17 mouse cellular contexts compared by ENCODE assay signal in the genomic region with DNA sequence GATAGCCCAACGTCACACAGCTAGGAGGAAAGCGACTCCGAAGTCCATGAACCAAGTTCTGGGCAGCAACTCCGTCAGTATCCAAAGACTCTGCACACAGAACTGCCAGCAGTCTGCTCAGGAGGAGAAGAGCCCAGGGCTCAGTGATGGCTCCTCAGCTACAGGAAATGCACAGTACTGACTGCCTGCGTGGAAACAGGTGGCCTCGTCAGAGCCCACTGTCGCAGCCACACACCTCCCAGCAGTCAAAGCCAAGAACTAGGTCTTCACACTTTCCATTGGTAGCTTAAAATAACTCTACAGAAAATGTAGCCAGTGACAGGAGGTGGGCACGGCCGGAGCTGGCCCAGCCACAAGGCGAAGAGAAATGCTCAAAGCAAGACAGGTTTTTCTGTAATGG. TPM values are rescaled to one million over a fixed set of nuclear protein-coding genes. Genes with fewer than 3 reads are reported as not detected.
A peak's percentile ranks its signal among the peaks of the same experiment; 100 is the strongest.
DNase-seq lines count a peak whose midpoint lies in the region; ATAC-seq and TF ChIP-seq lines count a peak whose summit lies in the region.
"Had no signal": no experiment of that assay in that cellular context is flagged by ENCODE, and none has a peak within 500 bp of the region (broad histone marks: within the 10 kb centered on the region; RNA-seq: fewer than 3 reads in every experiment).

No protein-coding gene starts in this region.

- H3K27ac ChIP-seq in gastrocnemius, adult 2 months, result peak overlapping the region; percentile 31; the same call in 1 of the 2 replicates
- H3K27ac ChIP-seq in liver, embryonic 13.5 days, result peak overlapping the region; percentile 16
- H3K27ac ChIP-seq in liver, embryonic 11.5 days (ENCODE audit: low read depth, low read length), result no peak overlapping the region
- no peak overlapping the region for H3K27ac ChIP-seq in hindbrain, embryonic 16.5 days (ENCODE audit: low read depth, low read length)
- H3K27ac ChIP-seq: embryonic facial prominence, embryonic 12.5 days; hindbrain, embryonic 14.5 days; kidney, postnatal 0 days; limb, embryonic 15.5 days had no signal

- no peak overlapping the region for H3K9ac ChIP-seq in liver, embryonic 13.5 days
- no peak overlapping the region for H3K9ac ChIP-seq in liver, embryonic 11.5 days (ENCODE audit: low read depth, low read length)
- H3K9ac ChIP-seq in hindbrain, embryonic 16.5 days (ENCODE audit: low read depth, low read length), result no peak overlapping the region
- H3K9ac ChIP-seq: embryonic facial prominence, embryonic 12.5 days; hindbrain, embryonic 14.5 days; limb, embryonic 15.5 days had no signal

- TF ChIP-seq CTCF in gastrocnemius, adult 2 months (IDR thresholded peaks at IDR 0.05), result no peak

- no peak overlapping the region for H3K4me2 ChIP-seq in liver, embryonic 13.5 days
- H3K4me2 ChIP-seq in liver, embryonic 11.5 days, result no peak overlapping the region
- no peak overlapping the region for H3K4me2 ChIP-seq in hindbrain, embryonic 16.5 days (ENCODE audit: low read length)
- H3K4me2 ChIP-seq: embryonic facial prominence, embryonic 12.5 days; hindbrain, embryonic 14.5 days; limb, embryonic 15.5 days had no signal

- H3K27me3 ChIP-seq in liver, embryonic 13.5 days, result no peaks in the 10 kb centered on the region
- H3K27me3 ChIP-seq in liver, embryonic 11.5 days (replicated peaks; ENCODE audit: control insufficient read depth, insufficient read depth, low read length), result no peaks in the 10 kb centered on the region
- no peaks in the 10 kb centered on the region for H3K27me3 ChIP-seq in hindbrain, embryonic 16.5 days (replicated peaks; ENCODE audit: control insufficient read depth, insufficient read depth, low read length)
- H3K27me3 ChIP-seq: embryonic facial prominence, embryonic 12.5 days had no signal

- no peak for DNase-seq in gastrocnemius, adult 2 months
- DNase-seq in gastrocnemius, postnatal 36 days, result no peak
- DNase-seq in liver, embryonic 13.5 days, result no peak
- no peak for DNase-seq in liver, embryonic 11.5 days (ENCODE audit: low spot score)
- peak; percentile 81 to 82 for DNase-seq in cerebellum, postnatal 36 days
- DNase-seq in thymus, postnatal 25 days, result peak; percentile 59
- DNase-seq in adrenal gland, postnatal 10 days, result no peak
- DNase-seq: gastrocnemius, postnatal 25 days; lung, postnatal 14 days; right cerebral cortex, postnatal 14 days had no signal

- H3K4me1 ChIP-seq in liver, embryonic 13.5 days (replicated peaks), result peaks cover 68% of the 10 kb centered on the region
- peaks cover 40% of the 10 kb centered on the region for H3K4me1 ChIP-seq in liver, embryonic 11.5 days (replicated peaks; ENCODE audit: control insufficient read depth, insufficient read depth, low read length)
- H3K4me1 ChIP-seq in hindbrain, embryonic 16.5 days (ENCODE audit: control insufficient read depth, insufficient read depth, low read depth, low read length), result peaks cover 11% of the 10 kb centered on the region; the same call in 1 of the 2 replicates

- H3K4me3 ChIP-seq in gastrocnemius, adult 2 months, result no peak overlapping the region
- H3K4me3 ChIP-seq in liver, embryonic 13.5 days (replicated peaks), result no peak overlapping the region
- no peak overlapping the region for H3K4me3 ChIP-seq in liver, embryonic 11.5 days (ENCODE audit: low read depth, low read length)
- no peak overlapping the region for H3K4me3 ChIP-seq in hindbrain, embryonic 16.5 days (ENCODE audit: low read length)
- H3K4me3 ChIP-seq: embryonic facial prominence, embryonic 12.5 days; limb, embryonic 15.5 days had no signal

- intact Hi-C loops in gastrocnemius, adult 2 months (cut with DNase I), result no loop called here
- intact Hi-C loops in gastrocnemius, postnatal 36 days (cut with DNase I), result no loop called here

- ATAC-seq in liver, embryonic 13.5 days (ENCODE audit: low read depth), result no peak
- ATAC-seq in liver, embryonic 11.5 days (replicated peaks; ENCODE audit: low FRiP score), result no peak
- ATAC-seq in hindbrain, embryonic 16.5 days, result no peak
- ATAC-seq: midbrain, embryonic 16.5 days had no signal

- H3K9me3 ChIP-seq in liver, embryonic 13.5 days (replicated peaks), result no peaks in the 10 kb centered on the region
- H3K9me3 ChIP-seq in liver, embryonic 11.5 days (ENCODE audit: control insufficient read depth, low read length), result no peaks in the 10 kb centered on the region
- no peaks in the 10 kb centered on the region for H3K9me3 ChIP-seq in hindbrain, embryonic 16.5 days (ENCODE audit: control insufficient read depth, low read length)
- H3K9me3 ChIP-seq: embryonic facial prominence, embryonic 12.5 days; G1E; limb, embryonic 15.5 days had no signal

- WGBS in liver, embryonic 13.5 days (ENCODE audit: insufficient replicate concordance), result 61% methylated on average over 10 of the region's 10 CpGs
- WGBS in liver, embryonic 11.5 days, result 81% methylated on average over 10 of the region's 10 CpGs
- 91% methylated on average over 10 of the region's 10 CpGs for WGBS in hindbrain, embryonic 16.5 days

- no peaks in the 10 kb centered on the region for H3K36me3 ChIP-seq in liver, embryonic 13.5 days
- no peaks in the 10 kb centered on the region for H3K36me3 ChIP-seq in liver, embryonic 11.5 days (ENCODE audit: control insufficient read depth, insufficient read depth, low read length)
- no peaks in the 10 kb centered on the region for H3K36me3 ChIP-seq in hindbrain, embryonic 16.5 days (ENCODE audit: control insufficient read depth, insufficient read depth, low read length)
- H3K36me3 ChIP-seq: embryonic facial prominence, embryonic 12.5 days; G1E; limb, embryonic 15.5 days had no signal

RNA-seq across cellular contexts. Expression of gene Ptprj, which starts 10.2 kb away (rescaled TPM):
- 1 to 10 TPM; 2.1 to 4.2 TPM for total RNA-seq in gastrocnemius, adult 2 months (2021)
- total RNA-seq in gastrocnemius, postnatal 36 days (2021), result 1 to 10 TPM; 2.7 to 3.6 TPM
- 1.7 and 1.9 TPM in 2 replicates for polyA plus RNA-seq in liver, embryonic 13.5 days (2015; fragmentation: Nextera tagmentation; extraction: Ambion mirVana)
- polyA plus RNA-seq in liver, embryonic 11.5 days (2014; fragmentation: Nextera tagmentation; extraction: Ambion mirVana), result 5.1 TPM in 2 replicates
- 6.0 and 6.8 TPM in 2 replicates for polyA plus RNA-seq in hindbrain, embryonic 16.5 days (2015; fragmentation: Nextera tagmentation; extraction: Ambion mirVana)
- total RNA-seq in adrenal gland, postnatal 10 days (2021), result 10 to 100 TPM; 20.9 to 23.2 TPM

Comparison
In these comparisons a context has a peak if more than half of its experiments do, and no peak if none do; other contexts are left out.
1. H3K27ac ChIP-seq: peak in gastrocnemius, adult 2 months (single experiment) and liver, embryonic 13.5 days (single experiment); none in liver, embryonic 11.5 days (single experiment) and hindbrain, embryonic 16.5 days (single experiment).
2. DNase-seq: peak in cerebellum, postnatal 36 days (2 of 2) and thymus, postnatal 25 days (single experiment); none in gastrocnemius, adult 2 months (single experiment), gastrocnemius, postnatal 36 days (0 of 2), liver, embryonic 13.5 days (single experiment), liver, embryonic 11.5 days (single experiment) and adrenal gland, postnatal 10 days (single experiment).
3. RNA of gene Ptprj, which starts 10.2 kb away (total RNA-seq): 20.9 to 23.2 TPM in adrenal gland, postnatal 10 days; 2.1 to 4.2 TPM in gastrocnemius, adult 2 months and 2.7 to 3.6 TPM in gastrocnemius, postnatal 36 days; every median in the first group is over 4 times any median in the second.